Mouse (Mus musculus): ENCODE measurements around the gene Wdr75. TPM values are rescaled to one million over a fixed set of nuclear protein-coding genes. Genes with fewer than 3 reads are reported as not detected.

Gene Wdr75
- 28.7 and 29.6 TPM in 2 replicates for polyA plus RNA-seq (2012; rRNA removed)

DNA sequence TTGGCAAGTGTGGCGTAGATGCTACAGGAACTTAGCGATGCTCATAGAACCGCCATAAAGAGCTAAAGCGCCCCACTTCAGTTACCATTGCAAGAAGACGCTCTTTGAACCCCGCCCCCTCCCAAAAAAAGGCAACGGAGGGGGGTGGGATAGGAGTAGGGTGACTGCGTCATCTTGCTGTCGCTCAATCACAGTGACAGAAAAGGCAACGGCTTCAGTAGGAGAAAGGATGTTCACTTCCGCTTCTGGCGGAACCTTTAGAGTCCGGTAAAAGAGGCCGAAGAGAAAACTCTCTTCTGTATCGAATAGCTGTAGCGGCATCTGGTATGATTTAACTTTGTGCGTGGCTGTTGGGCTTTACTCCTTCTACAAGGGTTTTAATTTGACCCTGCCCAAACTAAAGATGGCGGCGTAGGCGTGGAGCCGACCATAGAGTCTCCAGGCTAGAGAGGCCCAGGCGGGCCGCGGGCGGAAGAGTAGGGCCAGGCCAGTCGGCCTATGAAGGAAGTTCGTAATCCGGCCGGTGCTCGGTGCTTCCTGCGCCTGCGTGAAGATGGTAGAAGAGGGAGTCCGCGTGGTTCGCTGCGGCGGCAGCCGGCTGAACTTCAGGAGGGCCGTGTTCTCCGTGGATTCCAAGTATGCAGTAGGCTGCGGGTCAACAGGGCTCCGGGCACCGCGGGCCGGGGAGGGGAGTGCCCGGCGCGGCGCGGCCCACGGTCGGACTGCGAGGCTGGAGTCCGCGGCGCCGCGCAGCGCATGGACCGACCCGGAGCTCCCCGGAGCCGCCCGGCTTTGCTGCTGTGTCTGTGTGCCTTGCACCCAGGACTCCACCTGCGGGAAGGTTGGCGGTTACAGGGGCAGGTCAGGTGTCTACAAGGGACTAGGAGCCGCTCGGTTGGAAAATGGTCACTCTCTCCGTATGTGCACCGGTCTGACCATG, at the start of gene Wdr75:
Wdr75 (plus strand) TSS at position 198 of the 940 bp plus-strand sequence.
- peak; percentile 89 for DNase-seq (ENCODE audit: low spot score)

DNA sequence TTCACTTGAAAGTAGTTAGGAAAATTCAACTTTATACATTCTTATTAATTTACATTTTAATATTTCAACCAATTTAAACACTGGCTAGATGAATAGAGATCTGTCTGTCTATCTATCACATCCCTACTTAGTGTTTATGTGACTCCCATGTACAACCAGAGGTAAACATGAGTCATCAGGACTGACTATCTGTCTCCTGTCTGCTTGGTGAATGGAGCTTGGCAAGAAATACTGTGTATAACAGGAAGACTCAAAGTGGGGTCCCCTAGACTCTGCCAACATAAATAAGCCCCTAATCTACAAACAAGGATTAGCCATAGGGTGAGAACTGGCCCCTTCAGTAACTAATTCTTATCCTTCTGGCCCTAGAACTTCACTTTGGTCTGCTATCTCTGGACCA, 39.1 kb upstream of the Wdr75 start:
- no peak for DNase-seq (ENCODE audit: low spot score)

DNA sequence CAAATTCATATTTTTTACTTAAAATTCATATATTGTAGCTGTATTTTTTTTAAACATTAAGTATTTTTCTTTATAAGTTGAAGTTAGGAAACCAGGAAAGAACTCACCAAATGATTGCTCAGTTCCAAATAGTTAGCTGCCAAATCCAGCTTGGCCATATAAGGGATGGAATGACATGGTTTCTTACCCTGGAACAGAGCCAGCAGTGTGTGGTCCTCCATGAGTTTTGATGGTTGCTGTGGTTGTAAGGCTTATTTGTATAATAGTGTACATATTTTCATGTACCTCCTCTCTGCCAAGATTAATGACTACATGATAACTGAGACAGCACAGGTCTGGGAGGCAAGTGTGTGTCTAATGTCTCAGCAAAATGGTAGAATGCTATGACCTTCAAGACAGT, 38.3 kb upstream of the Wdr75 start:
- no peak for DNase-seq (ENCODE audit: low spot score)

DNA sequence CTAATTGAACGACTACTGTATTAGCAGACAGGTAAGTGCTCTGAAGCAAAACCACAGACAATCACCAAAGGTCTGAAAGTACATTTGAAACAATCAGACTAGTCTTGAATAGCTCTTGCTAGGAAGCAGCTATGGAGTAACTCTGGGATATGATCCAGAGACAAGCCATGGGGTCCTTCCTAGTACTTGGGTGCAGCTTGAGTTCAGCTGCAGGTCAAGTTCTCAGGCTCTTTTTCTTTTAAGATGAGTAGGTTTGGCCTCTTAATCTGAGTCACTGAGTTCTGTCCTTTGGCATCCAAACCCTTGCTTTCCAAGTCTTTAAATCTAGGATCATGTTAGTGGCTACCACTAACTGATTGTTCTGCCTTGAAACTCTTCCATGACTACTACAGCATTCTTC, 37.0 kb upstream of the Wdr75 start:
- DNase-seq (ENCODE audit: low spot score): no peak

DNA sequence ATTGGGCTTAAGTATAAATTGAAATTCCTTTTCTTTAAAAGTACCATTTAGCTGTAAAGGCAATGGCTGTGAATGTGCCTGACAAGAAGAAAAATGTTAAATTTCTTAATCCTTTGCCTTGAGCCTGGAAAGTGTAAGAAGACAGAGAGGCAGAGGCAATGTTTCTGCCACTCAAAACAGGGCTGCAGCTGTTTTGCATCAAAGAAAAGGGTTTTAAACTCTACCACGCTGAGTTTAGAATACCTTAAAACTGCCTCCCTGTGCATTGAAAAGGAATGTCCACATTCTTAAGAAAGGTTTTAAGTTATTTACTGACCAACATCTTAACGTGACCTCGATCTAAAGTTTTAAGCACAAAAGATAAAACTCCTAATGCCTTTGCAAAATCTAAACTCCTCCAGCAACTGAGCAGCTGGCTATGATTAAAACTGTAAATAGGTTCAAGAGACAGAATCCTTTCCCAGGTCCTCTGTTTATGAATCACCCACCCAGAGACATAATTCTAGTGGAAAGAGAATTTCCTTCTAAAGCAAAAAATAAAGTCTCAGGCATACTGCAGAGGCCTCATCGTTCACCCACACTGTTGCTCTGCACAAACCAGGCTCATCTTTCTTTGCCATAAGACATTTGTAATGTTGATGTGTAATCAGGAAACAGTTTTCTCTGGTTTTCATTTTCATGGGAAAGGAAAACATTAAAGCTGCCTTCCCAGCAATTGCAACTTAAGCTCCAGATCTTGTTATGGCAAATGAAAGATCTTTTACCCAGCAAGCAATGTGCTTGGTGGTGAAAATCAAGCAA, 34.1 kb upstream of the Wdr75 start:
- DNase-seq (ENCODE audit: low spot score): no peak

DNA sequence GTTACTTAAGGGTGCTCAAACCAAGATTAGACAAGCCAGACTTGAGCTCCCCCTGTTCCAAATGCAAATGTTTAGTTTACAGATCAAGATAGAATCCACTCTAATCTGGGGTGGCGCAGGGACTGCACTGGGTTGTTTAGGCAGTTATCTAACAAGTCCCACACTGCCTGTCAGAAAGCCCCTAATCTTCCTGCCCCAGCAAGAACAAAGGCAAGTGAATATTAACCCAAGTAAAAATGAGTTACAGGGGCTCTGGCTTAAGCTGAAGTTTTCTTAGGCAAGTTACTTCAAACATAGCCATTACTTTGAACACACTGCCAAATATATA, 33.5 kb upstream of the Wdr75 start:
- DNase-seq (ENCODE audit: low spot score): no peak

DNA sequence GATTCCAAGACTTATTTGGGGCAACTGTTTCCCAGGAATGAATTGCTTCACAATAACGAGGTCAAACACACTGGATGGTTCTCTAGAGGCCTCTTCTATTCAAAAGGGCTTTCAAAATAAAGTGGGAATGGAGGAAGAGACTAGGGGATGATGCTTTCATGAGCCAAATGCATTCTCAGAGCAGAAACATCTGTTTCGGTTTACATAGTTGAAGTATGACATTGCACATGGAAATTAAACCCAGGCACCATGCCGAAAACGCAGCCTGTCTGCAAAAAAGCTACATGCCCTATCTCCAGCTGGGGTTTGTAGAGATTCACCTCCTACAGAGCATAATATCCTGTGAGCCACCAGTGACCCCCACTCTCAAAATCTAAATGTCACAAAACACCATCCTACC, 29.3 kb upstream of the Wdr75 start:
- no peak for DNase-seq (ENCODE audit: low spot score)

DNA sequence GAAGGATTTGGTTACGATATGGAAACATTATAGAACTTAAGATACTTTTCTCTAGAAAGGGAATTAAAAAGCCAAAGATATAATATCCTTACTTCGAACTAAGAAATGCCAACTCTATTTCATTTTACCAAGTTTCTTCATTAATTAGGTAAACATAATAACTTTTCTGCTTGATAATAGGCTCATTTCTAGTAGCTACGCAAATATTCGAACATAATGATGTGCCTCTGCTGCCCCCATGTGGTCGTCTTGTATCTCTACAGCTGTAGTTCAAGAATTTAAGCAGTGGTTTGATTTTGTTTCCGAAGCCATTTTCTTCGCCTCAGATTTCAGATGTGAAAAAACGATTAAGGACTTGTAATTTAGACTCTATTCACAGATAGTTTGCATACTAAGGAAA, 28.8 kb upstream of the Wdr75 start:
- peak; percentile 38 for DNase-seq (ENCODE audit: low spot score)

DNA sequence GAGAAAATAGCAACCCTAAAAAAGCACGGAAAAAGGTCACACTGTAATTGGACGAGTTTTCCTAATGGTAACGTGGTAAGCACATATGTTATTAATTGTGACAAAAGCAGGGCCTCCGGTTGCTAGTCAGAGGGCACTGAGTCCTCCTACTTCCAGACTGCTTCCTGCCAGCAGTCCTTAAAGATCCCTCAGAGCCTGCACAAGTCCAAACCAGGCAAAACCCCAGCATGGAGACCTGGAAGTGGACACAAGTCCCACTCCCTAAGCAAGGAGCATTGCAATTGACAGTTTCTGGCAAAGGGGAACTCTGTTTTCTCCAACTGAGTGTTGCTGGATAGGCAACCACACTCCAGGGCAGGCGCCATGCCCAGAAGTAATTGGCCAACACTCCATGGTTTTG, 27.4 kb upstream of the Wdr75 start:
- DNase-seq (ENCODE audit: low spot score): no peak

DNA sequence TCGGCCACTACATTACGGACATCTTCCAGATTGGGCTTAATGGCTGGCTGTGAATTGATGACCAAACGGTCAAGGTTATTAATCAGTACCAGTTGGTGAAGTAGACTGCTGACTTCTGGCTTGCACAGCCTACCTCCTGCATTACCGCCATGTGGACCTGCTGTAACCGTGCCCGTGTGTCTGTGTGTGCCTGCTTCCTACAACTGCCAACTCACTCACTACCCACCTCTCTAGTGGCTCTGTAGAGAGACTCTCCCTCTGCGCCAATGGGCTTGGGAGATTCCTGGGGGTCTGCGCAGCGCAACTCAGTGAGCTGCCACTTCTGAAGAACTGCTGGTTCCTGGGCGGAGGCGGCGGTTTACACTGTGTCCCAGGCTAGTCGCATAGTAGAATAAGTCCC, 25.6 kb upstream of the Wdr75 start:
- DNase-seq (ENCODE audit: low spot score): no peak

DNA sequence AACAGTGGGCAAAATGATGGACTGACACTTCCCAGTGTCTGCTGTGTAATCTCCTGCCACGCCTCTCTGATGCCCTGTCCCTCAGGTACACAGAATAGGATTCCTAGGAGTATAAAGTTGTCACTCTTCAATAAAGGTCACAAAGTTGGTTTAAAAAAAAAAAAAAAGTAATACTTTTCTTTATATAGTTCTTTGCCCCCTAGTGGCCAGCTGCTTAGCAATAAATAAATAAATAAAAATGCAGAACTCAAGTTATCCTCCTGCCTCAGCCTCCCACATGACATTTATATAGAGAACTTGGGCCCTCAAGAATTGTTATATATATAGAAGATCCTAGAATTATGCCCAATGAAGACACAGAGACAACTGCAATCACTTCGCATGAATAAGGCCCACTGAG, 24.9 kb upstream of the Wdr75 start:
- DNase-seq (ENCODE audit: low spot score): no peak

DNA sequence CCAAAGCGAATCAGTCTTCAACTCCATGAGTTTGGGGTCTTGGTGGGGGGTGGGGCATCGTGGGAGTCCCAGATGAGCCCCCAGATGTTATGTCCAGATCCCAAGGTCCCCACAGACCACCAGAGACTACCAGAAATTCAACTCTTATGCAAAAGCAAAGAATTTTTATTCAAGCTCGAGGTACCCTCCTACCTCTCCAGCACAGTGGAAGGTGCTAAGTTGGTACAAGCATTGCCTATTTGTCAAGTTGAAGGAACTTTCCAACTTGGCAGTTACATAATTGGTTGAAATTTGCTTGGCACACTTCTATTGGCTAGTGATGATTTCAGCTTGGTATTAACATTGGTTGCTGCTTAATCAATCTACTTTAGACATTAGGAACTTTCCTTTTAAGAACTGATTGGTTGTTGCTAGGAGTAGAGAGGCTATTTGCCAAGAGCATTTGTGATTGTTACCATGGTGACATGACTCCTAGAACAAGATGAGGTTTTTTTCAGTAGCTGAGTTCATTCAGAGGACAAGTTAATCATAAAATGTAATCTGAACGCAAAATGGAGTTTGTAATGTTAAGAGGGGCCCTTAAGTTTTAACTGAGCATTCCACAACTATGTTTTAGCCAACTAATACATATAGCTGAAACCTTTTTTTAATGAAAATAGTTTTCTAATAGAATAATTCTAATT, 14.2 kb upstream of the Wdr75 start:
- DNase-seq (ENCODE audit: low spot score): no peak

DNA sequence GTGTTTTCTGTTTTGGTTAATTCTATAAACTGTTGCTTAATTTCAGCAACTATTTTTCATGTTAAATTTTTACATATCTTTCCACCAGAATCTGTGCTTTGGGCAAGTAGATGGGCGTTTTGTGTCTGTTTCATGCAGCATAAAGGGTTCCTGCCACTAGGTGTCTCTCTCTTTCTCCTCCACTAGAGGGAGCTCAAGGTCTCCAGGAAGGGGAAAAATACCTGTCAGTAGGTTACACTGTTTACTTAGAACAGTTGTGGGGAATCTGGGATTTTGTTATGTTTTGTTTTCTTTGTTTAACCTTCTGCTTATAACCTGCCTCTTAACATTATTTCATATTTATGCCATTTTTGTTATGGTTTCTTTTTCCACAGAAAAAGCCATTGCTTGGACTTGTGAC, 21.9 kb downstream of the Wdr75 start:
- no peak for DNase-seq (ENCODE audit: low spot score)

DNA sequence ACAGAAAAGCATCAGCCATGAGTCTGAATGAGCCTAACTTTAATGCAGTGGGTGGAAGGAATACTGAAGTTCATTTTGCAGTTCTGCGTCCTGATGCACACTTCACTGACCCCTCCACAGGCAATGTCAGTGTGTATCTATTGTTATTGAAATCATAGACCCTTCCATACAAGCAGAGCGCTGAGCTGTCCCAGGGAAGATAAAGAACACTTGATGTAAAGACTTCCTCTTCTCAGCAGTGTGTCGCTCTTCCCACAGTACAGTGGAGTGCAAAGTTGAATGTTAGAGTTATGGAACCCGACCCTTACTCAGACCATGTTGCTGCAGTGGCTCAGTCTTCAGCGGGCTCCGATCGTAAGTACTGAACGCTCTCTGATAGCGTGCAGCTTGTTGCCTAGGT, 23.6 kb downstream of the Wdr75 start:
- DNase-seq (ENCODE audit: low spot score): no peak

DNA sequence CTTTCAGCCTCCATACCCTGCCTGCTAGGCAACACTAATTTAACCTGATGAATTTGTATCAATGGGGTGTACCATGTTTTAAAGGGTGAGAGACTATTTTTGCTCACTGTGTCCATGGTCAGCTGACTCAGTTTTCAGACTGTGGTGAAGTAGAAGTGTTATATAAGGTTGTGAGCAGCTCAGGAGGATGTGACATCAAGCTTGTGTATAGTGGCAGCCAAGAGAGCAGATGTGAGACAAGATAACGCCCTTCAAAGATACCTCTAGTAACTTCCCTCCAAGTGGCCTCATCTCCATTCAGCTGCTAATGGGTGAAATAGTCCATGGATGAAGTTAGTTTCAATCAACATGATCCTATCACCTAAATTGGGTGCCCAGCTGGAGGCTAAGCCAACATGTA, 29.5 kb downstream of the Wdr75 start:
- no peak for DNase-seq (ENCODE audit: low spot score)

DNA sequence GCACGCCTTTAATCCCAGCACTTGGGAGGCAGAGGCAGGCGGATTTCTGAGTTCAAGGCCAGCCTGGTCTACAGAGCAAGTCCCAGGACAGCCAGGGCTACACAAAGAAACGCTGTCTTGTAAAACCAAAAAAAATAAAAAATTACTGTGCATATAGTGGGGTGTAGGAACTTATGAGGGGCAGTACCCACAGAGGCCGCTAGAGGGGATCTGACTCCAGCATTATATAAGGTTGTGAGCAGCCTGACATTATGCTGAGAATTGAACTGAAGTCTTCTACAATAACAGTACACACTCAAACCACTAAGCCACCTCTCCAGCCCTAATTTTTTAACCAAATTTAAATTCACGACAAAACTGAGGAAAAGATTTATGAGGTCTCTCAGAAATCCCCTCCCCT, 30.2 kb downstream of the Wdr75 start:
- peak; percentile 33 for DNase-seq (ENCODE audit: low spot score)

DNA sequence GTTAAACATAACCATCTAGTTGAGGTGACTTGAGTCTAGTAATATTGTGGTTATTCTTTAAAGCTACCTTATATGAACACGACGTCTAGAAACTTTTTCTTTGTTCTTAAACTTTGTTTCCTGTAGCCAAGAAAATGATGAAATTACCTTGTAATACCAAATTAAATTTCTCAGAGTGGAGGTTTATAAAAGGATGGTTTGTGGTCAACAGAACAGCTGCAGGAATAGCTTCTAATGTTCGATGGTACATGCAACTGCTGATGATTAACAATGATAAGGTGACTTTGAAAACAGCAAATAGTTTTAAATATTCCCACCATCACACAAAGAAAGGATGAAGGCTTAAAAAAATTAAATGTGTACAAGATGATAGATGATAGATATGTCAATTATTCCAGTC, 30.7 kb downstream of the Wdr75 start:
- DNase-seq (ENCODE audit: low spot score): no peak

DNA sequence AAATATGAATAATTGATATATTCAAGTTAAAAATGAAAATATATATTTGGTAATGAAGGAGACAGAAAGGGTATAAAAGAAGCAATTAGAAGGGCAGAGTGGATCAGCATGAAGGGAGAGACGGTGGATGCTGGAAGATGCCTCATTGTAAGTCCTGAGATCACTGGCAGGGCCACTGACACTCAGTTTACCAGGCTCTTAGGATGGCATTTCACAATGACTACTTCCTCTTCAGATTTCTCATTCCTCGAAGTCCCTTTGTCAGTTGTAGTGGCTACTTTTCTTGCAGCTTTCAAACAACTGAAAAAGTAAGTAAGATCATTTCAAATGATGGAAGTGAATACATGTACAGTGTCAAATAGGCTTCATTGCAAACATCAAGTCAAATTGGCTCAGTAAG, 31.2 kb downstream of the Wdr75 start:
- no peak for DNase-seq (ENCODE audit: low spot score)

DNA sequence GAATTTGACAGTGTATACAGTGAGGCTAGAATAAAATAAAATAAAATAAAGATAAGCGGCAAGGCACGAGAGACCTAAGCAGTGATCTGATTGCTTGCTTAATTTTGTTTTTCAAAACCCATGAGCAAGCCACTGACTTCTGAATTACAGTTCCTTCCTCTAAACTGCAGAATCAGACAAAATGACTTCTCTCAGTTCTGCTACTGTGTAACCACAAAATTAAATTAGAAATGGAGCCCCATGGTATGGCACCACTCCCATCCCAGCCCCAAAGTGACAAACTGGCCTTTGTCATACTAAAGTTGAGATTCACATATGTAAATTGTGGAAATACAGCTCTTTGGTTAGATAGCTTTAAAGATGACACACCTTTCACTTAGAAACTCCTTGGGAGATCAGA, 31.8 kb downstream of the Wdr75 start:
- DNase-seq (ENCODE audit: low spot score): no peak

DNA sequence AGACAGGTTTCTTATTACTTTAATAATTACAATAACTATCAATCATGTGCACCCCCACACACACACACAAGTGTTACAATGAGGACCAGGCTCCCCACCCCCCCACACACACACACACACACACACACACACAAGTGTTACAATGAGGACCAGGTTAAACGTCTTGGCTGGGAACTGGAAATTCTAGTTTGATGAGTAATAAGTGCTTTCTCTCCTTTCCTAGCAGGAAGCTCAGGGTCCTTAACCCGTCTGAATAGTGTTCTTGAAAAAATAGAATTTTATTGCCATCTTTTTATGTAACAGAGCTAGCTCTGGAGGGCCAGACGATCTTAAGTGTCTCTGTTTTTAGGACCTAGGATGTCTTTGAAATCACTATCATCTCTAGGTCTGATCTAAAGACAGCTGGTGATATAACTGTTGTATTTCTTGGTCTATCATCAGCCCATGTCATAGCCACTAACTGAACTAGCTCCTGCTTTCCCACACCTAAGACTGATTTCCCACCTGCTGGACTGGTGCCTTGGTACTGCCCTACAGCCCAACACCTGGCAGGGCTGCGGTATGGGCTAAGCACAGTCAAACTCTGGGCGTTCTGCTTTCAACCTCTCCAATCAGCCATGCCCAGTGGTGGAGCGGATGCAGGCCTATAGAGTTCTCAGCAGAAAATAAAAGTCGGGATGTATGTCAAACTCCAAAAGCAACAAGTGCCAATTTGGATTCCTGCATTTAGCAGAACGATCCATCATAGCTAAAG, 35.7 kb downstream of the Wdr75 start:
- DNase-seq (ENCODE audit: low spot score): no peak

DNA sequence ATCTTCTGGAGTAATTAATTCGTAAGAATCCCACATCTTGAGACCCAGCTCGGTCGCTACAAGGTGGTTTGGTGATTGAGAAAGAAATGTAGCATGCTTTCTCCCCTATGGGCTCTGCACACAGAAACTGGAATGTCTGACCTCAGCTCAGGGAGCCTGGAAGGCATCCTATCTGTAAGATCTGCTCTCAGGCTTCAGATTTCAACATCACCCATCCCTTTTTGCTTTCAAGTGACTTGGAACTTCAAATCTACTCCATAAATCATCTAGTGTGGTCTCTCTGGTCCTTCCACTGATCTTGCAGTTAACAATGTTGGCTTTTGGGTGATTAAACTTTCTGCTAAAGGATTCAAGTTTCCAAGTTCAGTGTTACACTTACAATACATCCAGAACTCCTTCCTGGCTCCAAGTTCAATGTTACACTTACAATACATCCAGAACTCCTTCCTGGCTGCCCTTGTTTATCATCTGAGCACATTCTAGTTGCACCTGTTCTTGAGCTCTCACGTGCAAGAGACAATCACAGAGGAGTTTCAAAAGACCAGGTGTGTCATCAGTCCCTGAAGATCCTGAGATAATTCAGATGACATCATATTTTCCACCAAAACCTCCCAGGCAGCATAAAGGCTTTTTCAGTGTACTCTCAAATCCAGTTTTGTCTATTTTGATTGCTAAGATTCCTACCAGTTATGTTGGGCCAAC, 40.5 kb downstream of the Wdr75 start:
- DNase-seq (ENCODE audit: low spot score): no peak
